Mouse (Mus musculus) hindbrain, postnatal 0 days (tissue): Measurements from ENCODE around the gene 1700020N15Rik. TPM values are rescaled to one million over a fixed set of nuclear protein-coding genes. Genes with fewer than 3 reads are reported as not detected.
"Not testable (repeated sequence)": the region's sequence is repeated elsewhere in the genome, so short reads cannot be mapped to it uniquely, and the experiment has no call there.

Experiments used
- ATAC-seq: fragments of 200-750 bp; cut with Nextera tagmentation; 2 replicates; pipeline ENCODE4 v1.8.0; 2017; ENCODE audit warnings: mild to moderate bottlenecking, moderate TSS enrichment, moderate library complexity
- DNase-seq: peaks from one replicate; pipeline ENCODE4 v3.0.0-alpha.2; 2015; ENCODE audit warnings: low spot score
- H3K27ac ChIP-seq: fragments of 300-500 bp; sonication (generic); 2 replicates; pipeline ENCODE4 v1.5.1; 2014; ENCODE audit warnings: mild to moderate bottlenecking
- H3K27me3 ChIP-seq: fragments of 300-500 bp; sonication (generic); 2 replicates; pipeline ENCODE4 v1.6.1; 2014; ENCODE audit warnings: low read length, mixed read lengths; ENCODE audit not compliant: insufficient read depth
- H3K36me3 ChIP-seq: fragments of 300-500 bp; sonication (generic); 2 replicates; pipeline ENCODE4 v1.6.1; 2014; ENCODE audit warnings: low read length, mixed read lengths; ENCODE audit not compliant: insufficient read depth
- H3K4me1 ChIP-seq: fragments of 300-500 bp; sonication (generic); 2 replicates; pipeline ENCODE4 v1.6.1; 2014; ENCODE audit warnings: antibody characterized with exemption, low read length, mixed read lengths; ENCODE audit not compliant: insufficient read depth
- H3K4me2 ChIP-seq: fragments of 300-500 bp; sonication (generic); 2 replicates; pipeline ENCODE4 v1.6.1; 2014; ENCODE audit warnings: low read depth, mild to moderate bottlenecking, low read length, moderate library complexity, mixed read lengths
- H3K4me3 ChIP-seq: fragments of 300-500 bp; sonication (generic); 2 replicates; pipeline ENCODE4 v1.5.1; 2014; ENCODE audit warnings: low read length
- H3K9ac ChIP-seq: fragments of 300-500 bp; sonication (generic); replicated peaks from 2 replicates; pipeline ENCODE4 v1.6.1; 2014; ENCODE audit warnings: mild to moderate bottlenecking, low read length, moderate library complexity, mixed read lengths
- H3K9me3 ChIP-seq: fragments of 300-500 bp; sonication (generic); 2 replicates; pipeline ENCODE4 v1.6.1; 2016; ENCODE audit warnings: low read length, mixed read lengths
- CTCF ChIP-seq: IDR thresholded peaks from 2 replicates; pipeline ENCODE4 v1.5.1; 2016; ENCODE audit warnings: antibody characterized with exemption, control low read depth, low read depth
- WGBS: fragments of 180-500 bp; shearing (Covaris S2); extraction: QIAGEN DNeasy Blood & Tissue Kit; methylation state at CpG from one replicate; pipeline ENCODE4 v1.1.7; 2014; 5-methylcytosine and 5-hydroxymethylcytosine counted together
- polyA plus RNA-seq: library from polyadenylated mRNA; unstranded; fragments of >200 nt; fragmentation: Nextera tagmentation; extraction: Ambion mirVana; gene quantifications from 2 replicates; pipeline ENCODE4 v1.2.1, GENCODE M21; 2015
- total RNA-seq: library from RNA; depleted of rRNA; stranded (reverse); fragments of >200 nt; gene quantifications from 2 replicates; pipeline ENCODE4 v1.2.3, GENCODE M21; 2014; rRNA removed

1700020N15Rik gene
- total RNA-seq (not detected in 2 replicates), polyA plus RNA-seq (not detected in 2 replicates)

DNA sequence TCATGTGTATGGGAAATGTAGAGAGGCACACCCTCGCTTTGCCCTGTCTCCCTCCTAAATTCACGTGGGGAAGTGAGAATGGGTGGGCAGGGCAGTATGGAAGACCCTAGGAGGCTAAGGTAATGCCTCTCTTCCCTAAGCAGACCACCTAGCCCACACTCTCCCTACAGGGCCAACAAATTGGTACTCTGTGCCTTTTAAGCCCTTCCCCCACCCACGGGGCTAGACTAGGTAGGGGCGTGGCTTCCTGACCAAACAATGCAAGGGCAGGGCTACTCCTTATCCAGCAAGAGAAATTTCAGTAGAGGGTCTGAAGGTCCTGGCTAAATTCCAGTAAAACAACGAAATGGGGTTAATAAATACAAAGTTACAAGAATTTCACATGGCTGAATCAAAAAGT lies at the start of gene 1700020N15Rik:
1700020N15Rik (plus strand) TSS at position 301 of the 400 bp plus-strand sequence.
- 75% methylated on average over 4 of the region's 5 CpGs for WGBS

DNA sequence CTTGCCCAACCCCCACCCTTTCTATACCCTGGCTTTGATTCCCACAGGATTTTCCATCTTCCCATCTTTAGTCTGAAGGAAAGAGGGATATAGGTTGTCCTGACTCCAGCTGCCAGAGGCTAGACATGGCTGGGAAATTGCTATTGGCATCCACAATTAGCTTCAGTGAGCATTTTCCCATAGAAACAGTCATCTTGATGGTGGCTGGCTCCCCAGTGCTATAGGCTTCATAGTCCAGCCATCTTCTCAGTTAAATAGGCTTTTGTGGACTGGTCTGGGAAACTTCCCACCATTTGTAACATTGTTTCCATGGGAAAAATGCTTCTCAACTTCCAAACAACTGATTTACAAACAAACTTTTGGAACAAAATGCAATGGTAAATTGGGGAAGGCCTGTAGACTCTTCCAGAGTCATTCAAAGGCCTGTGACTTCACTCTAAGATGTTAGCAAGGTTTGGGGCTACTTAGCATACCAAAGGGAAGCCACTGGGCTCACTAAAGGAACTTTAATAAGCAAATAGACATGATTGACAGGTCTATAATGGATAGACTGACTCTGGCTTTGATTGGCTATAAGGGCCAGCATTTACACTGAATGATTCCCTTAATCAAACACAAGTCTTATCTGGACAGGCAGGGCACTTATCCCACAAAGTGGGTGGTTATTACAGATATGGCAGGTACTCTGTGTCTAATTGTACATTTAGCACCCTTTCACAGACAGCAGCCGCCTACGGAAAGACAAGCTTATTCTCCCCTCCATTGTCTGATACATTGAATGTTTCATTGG lies 31.9 kb downstream of the 1700020N15Rik start:
- WGBS: 48% methylated on average over 2 of the region's 2 CpGs
- TF ChIP-seq CTCF: no peak
- ATAC-seq: no peak

More for the DNA sequence above, at the start of gene 1700020N15Rik:
- ATAC-seq, H3K9ac ChIP-seq, H3K4me3 ChIP-seq, H3K27ac ChIP-seq, H3K4me1 ChIP-seq, H3K36me3 ChIP-seq, H3K27me3 ChIP-seq, H3K4me2 ChIP-seq, DNase-seq, H3K9me3 ChIP-seq: not testable (repeated sequence)

More for the DNA sequence above, 31.9 kb downstream of the 1700020N15Rik start:
- no peak overlapping the region for H3K9ac ChIP-seq
- no peak for DNase-seq
- no peaks in the 10 kb centered on the region for H3K9me3 ChIP-seq
- H3K4me2 ChIP-seq: no peak overlapping the region
- H3K4me3 ChIP-seq: no peak overlapping the region
- no peak overlapping the region for H3K27ac ChIP-seq
- H3K36me3 ChIP-seq: no peaks in the 10 kb centered on the region
- no peaks in the 10 kb centered on the region for H3K4me1 ChIP-seq
- H3K27me3 ChIP-seq: no peaks in the 10 kb centered on the region
